Mouse (Mus musculus) liver, adult 2 months (tissue): ENCODE measurements around the gene Galns.

Source experiments
- CTCF ChIP-seq: fragments of 200-500 bp; IDR thresholded peaks from 2 replicates; pipeline ENCODE4 v1.5.1; 2011; ENCODE audit warnings: low read depth, low read length, control low read depth
- POLR2A ChIP-seq: fragments of 200-500 bp; IDR thresholded peaks from 2 replicates; pipeline ENCODE4 v1.6.1; 2011; ENCODE audit warnings: low read length, control low read depth; ENCODE audit not compliant: insufficient read depth; ENCODE audit errors: extremely low read depth

DNA sequence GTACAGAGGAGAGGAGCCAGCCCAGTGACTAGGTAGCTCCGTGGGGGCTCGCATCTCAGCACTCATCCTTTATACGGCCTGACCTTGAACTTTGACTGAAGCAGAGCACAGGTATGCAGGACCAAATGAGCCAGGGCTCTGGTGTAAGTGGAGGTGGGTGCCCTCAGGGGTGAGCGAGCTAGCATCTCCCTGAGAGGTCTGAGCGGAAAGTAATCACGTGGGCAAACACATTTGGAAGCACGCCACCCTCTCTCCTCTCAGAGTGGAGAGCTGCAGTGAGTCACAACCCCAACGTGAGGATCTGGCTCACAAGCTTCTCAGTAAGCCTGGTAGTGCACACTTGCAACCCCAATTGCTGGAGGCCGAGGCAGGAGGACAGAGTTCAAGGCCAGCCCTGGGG, 30.8 kb upstream of the Galns start:
- TF ChIP-seq CTCF (no peak), POLR2A (no peak)
